Mouse (Mus musculus): ENCODE results near the gene Cdk13. TPM values are rescaled to one million over a fixed set of nuclear protein-coding genes. Genes with fewer than 3 reads are reported as not detected.
A peak's percentile ranks its signal among the peaks of the same experiment; 100 is the strongest.

Gene Cdk13
- polyA plus RNA-seq, 1 experiment from 2014 or later: 16.2 TPM

DNA sequence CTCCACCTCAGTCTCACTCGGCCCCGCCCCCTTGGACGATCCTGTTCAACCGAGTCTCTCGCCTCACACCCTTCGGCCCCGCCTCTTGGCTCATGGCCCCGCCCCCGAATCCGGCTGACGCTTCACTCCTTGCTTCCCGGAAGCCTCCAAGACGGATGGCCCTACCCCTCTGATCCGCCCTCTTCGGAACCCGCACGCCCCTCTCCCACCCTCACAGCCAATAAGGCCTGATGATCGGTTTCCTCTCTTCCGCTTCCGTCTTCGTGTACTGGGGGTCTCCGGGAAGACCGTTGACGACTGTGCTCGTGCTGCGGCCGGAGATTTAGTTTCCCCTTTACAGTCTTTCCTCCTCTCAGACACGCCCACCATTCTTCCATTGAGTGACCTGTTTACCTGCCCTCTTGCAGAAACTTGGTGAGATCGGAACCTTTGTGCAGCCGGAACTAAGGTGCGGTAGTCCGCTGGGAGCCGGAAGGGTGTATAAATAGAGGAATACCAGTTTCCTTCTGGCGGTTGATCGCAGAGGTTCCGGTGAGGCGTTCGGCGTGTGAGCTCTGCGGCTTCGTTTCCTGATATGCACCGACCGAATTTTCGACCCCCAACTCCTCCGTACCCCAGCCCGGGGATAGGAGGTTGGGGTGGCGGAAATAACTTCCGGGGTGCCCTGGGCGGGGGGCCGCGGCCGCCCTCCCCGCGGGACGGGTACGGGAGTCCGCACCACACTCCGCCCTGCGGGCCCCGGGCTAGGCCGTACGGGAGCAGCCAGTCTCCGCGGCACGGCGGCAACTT, 109.8 kb downstream of the Cdk13 start, which contains the start of the genes Mplkip and Sugct:
Gene Mplkip (plus strand): TSS at position 282 of the 789 bp plus-strand sequence.
Gene Sugct (minus strand): TSS at position 643 of the 789 bp plus-strand sequence.
- H3K36me3 ChIP-seq (ENCODE audit: insufficient read depth, low read length): no peaks in the 10 kb centered on the region
- WGBS: under 1% methylated on average over 65 of the region's 66 CpGs
- H3K4me2 ChIP-seq (ENCODE audit: low read length): peak within 1 kb of the TSS; percentile 75
- no peak for TF ChIP-seq CTCF (IDR thresholded peaks at IDR 0.05; ENCODE audit: low read depth)
- H3K4me3 ChIP-seq (replicated peaks; ENCODE audit: low read depth, low read length): peak within 1 kb of the TSS; percentile 87
- no peaks in the 10 kb centered on the region for H3K4me1 ChIP-seq (replicated peaks; ENCODE audit: insufficient read depth, low read length)
- ATAC-seq (replicated peaks; ENCODE audit: low FRiP score, low read depth) (peak; percentile 99), DNase-seq (ENCODE audit: low spot score) (peak; percentile 99)
- no peaks in the 10 kb centered on the region for H3K9me3 ChIP-seq (replicated peaks; ENCODE audit: low read length)
- H3K27me3 ChIP-seq (ENCODE audit: insufficient read depth, low read length): no peaks in the 10 kb centered on the region
- peak within 1 kb of the TSS; percentile 96 for H3K9ac ChIP-seq (ENCODE audit: low read depth, low read length)
- peak within 1 kb of the TSS; percentile 98 for H3K27ac ChIP-seq

DNA sequence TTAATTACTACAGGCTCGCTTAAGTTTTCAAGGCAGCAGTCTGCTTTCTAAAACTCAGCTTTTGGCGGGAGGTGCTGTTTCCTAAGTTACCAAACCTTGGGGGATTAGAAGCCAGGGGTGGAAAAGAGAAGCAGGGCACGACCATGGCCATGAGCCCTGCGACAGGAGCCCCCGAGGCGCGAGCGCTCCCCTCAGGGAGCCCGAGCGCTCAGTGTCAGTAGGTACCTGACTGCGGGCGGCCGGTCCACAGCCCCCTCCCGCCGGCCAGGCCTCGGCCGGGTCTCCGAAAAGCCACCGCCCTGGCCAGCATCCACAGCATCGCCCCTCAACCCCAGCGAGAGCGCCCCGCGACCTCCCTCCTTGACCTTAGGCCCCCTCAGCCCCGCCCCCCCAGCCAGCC, 110.5 kb downstream of the Cdk13 start:
- Histone ChIP-seq H3K27ac (peak overlapping the region; percentile 87), H3K4me3 (replicated peaks; ENCODE audit: low read depth, low read length) (peak overlapping the region; percentile 87), H3K9ac (ENCODE audit: low read depth, low read length) (peak overlapping the region; percentile 72), H3K9me3 (replicated peaks; ENCODE audit: low read length) (no peaks in the 10 kb centered on the region), H3K27me3 (ENCODE audit: insufficient read depth, low read length) (no peaks in the 10 kb centered on the region), H3K4me1 (replicated peaks; ENCODE audit: insufficient read depth, low read length) (no peaks in the 10 kb centered on the region), H3K4me2 (ENCODE audit: low read length) (peak overlapping the region; percentile 75), H3K36me3 (ENCODE audit: insufficient read depth, low read length) (no peaks in the 10 kb centered on the region)
- 1% methylated on average over 25 of the region's 25 CpGs for WGBS
- ATAC-seq (replicated peaks; ENCODE audit: low FRiP score, low read depth) (peak; percentile 74), DNase-seq (ENCODE audit: low spot score) (peak; percentile 50)
- TF ChIP-seq CTCF (IDR thresholded peaks at IDR 0.05; ENCODE audit: low read depth): no peak

DNA sequence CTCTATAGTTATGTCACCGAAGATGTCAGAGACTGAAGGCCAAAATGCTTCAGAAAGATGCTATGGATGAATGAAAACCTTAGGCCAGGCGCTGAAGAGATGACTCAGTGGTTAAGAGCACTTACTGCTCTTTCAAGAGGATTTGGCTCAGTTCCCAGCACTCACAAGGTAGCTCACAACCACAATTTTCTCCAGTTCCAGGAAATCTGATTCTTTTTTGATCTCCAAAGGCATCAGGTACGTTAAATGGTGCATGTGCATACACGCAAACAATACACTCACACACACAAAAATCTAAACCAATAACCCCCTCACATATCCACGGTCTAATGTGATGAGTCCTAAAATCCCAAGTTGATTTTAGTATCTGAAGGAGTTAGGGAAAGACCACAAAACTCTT, 111.1 kb downstream of the Cdk13 start:
- Histone ChIP-seq H3K9ac (ENCODE audit: low read depth, low read length) (no peak overlapping the region), H3K27ac (peak overlapping the region; percentile 87; the same call in 1 of the 2 replicates), H3K4me1 (replicated peaks; ENCODE audit: insufficient read depth, low read length) (no peaks in the 10 kb centered on the region), H3K36me3 (ENCODE audit: insufficient read depth, low read length) (no peaks in the 10 kb centered on the region), H3K4me3 (replicated peaks; ENCODE audit: low read depth, low read length) (no peak overlapping the region), H3K27me3 (ENCODE audit: insufficient read depth, low read length) (no peaks in the 10 kb centered on the region), H3K9me3 (replicated peaks; ENCODE audit: low read length) (no peaks in the 10 kb centered on the region), H3K4me2 (ENCODE audit: low read length) (peak overlapping the region; percentile 75; the same call in 1 of the 2 replicates)
- WGBS: 58% methylated on average over 5 of the region's 5 CpGs
- DNase-seq (ENCODE audit: low spot score) (peak; percentile 35), ATAC-seq (replicated peaks; ENCODE audit: low FRiP score, low read depth) (no peak)
- TF ChIP-seq CTCF (IDR thresholded peaks at IDR 0.05; ENCODE audit: low read depth): no peak

DNA sequence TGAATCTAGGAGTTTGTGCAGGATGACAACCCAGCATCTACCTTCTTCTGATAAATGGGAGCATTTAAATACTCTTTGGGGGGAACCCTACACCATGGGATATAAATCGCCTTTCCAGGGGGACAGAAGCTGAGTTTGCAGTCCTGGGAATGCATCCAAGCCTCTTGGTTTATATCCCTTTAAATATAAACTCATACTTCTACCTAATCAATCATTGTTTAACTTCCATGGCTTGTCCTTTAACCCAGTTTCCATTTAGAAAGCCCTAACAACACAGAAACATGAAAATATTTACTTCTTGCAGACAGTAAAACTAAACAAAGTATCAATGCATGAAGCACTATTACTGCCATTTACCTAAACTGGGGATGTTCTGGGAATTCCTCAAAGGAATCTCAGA, 113.5 kb downstream of the Cdk13 start:
- no peak for TF ChIP-seq CTCF (IDR thresholded peaks at IDR 0.05; ENCODE audit: low read depth)
- Histone ChIP-seq H3K9me3 (replicated peaks; ENCODE audit: low read length) (no peaks in the 10 kb centered on the region), H3K9ac (ENCODE audit: low read depth, low read length) (no peak overlapping the region), H3K4me2 (ENCODE audit: low read length) (no peak overlapping the region), H3K27me3 (ENCODE audit: insufficient read depth, low read length) (no peaks in the 10 kb centered on the region), H3K4me1 (replicated peaks; ENCODE audit: insufficient read depth, low read length) (no peaks in the 10 kb centered on the region), H3K27ac (no peak overlapping the region), H3K4me3 (replicated peaks; ENCODE audit: low read depth, low read length) (no peak overlapping the region), H3K36me3 (ENCODE audit: insufficient read depth, low read length) (no peaks in the 10 kb centered on the region)
- DNase-seq (ENCODE audit: low spot score) (peak; percentile 39), ATAC-seq (replicated peaks; ENCODE audit: low FRiP score, low read depth) (no peak)
- WGBS: 60% methylated on average over 1 of the region's 1 CpGs

DNA sequence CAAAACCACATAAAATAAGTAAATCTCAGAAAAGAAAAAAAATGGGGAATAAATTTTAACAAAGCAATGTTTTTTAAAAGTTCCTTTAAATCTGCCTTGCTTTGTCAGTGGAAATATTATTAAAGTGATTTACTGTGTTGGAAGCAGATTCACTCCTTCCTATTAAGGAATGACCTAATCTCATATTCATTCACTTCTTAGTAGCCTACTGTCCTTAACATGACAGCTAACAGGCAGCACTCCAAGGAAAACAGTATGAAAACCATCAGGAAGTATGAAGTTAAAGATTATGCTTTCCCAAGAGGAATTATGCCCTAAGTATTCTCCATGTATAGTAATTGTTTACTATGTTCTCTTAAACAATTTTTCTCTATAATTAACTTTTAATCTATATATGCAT, 114.2 kb downstream of the Cdk13 start:
- no peaks in the 10 kb centered on the region for H3K4me1 ChIP-seq (replicated peaks; ENCODE audit: insufficient read depth, low read length)
- H3K27me3 ChIP-seq (ENCODE audit: insufficient read depth, low read length): no peaks in the 10 kb centered on the region
- H3K9ac ChIP-seq (ENCODE audit: low read depth, low read length): no peak overlapping the region
- no peak overlapping the region; the same call in 1 of the 2 replicates for H3K27ac ChIP-seq
- no peak overlapping the region for H3K4me2 ChIP-seq (ENCODE audit: low read length)
- DNase-seq (ENCODE audit: low spot score): peak; percentile 81
- ATAC-seq (replicated peaks; ENCODE audit: low FRiP score, low read depth): no peak
- no peak overlapping the region for H3K4me3 ChIP-seq (replicated peaks; ENCODE audit: low read depth, low read length)
- H3K9me3 ChIP-seq (replicated peaks; ENCODE audit: low read length): no peaks in the 10 kb centered on the region
- no peaks in the 10 kb centered on the region for H3K36me3 ChIP-seq (ENCODE audit: insufficient read depth, low read length)
- no peak for TF ChIP-seq CTCF (IDR thresholded peaks at IDR 0.05; ENCODE audit: low read depth)

DNA sequence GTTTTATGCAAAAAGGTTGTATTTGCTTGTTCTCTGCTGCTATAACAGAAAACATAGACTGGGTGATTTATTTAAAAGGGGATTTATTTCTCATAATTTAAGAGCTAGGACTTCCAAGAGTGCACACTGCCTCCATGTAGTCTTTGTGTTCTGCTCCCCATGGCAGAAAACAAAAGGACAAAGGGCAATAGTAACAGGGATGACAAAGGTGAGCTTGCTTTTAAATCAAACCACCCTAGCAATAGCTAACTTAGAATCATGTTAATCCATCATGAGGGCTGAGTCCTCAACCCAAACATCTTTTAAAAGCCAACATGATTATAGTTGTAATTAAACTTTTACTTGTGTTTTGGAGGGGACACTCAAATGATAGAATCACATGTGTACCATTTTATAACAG, 115.4 kb downstream of the Cdk13 start:
- no peak for ATAC-seq (replicated peaks; ENCODE audit: low FRiP score, low read depth)
- Histone ChIP-seq H3K36me3 (ENCODE audit: insufficient read depth, low read length) (no peaks in the 10 kb centered on the region), H3K4me2 (ENCODE audit: low read length) (no peak overlapping the region), H3K27me3 (ENCODE audit: insufficient read depth, low read length) (no peaks in the 10 kb centered on the region), H3K27ac (no peak overlapping the region), H3K9me3 (replicated peaks; ENCODE audit: low read length) (no peaks in the 10 kb centered on the region), H3K9ac (ENCODE audit: low read depth, low read length) (no peak overlapping the region), H3K4me1 (replicated peaks; ENCODE audit: insufficient read depth, low read length) (no peaks in the 10 kb centered on the region), H3K4me3 (replicated peaks; ENCODE audit: low read depth, low read length) (no peak overlapping the region)
- no peak for TF ChIP-seq CTCF (IDR thresholded peaks at IDR 0.05; ENCODE audit: low read depth)
- no peak for DNase-seq (ENCODE audit: low spot score)

All from kidney, postnatal 0 days (tissue).